Mouse (Mus musculus): ENCODE measurements around the gene Ifrd2.
"Not testable (repeated sequence)": the region's sequence is repeated elsewhere in the genome, so short reads cannot be mapped to it uniquely, and the experiment has no call there.

The Ifrd2 gene

DNA sequence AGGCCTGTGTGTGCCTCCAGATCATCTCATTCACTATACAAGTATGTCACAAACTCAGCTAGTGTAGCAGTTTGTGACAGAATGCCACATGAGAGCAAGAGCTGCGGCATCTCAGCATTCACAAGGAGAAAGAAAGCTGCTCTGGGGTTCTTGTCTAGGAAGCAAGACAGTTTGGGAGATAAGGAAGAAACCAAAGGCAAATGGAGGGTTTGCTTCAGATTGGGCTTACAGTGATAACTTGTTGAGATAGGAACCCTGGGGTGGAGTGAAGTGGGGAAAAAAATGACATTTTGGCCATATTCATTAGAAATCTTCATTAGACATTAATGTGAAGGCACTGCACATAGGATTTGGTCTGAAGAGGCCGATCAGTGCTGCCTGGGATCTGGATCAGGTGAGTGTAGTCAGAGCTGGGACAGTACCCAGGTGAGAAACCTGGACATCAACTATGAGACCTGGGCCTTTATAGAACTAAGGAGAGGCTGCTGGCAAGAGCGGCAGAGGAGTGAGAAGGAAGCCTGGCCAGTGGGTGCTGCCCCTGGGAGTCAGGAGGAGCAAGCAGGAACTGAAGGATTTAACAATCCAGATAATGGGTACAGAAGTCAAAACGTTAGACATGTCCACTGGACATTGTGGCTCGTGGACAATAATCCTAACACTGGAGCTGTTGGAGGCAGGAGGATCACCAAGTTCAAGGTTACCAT lies 34.6 kb upstream of the Ifrd2 start:
- DNase-seq (ENCODE audit: low spot score) = no peak

DNA sequence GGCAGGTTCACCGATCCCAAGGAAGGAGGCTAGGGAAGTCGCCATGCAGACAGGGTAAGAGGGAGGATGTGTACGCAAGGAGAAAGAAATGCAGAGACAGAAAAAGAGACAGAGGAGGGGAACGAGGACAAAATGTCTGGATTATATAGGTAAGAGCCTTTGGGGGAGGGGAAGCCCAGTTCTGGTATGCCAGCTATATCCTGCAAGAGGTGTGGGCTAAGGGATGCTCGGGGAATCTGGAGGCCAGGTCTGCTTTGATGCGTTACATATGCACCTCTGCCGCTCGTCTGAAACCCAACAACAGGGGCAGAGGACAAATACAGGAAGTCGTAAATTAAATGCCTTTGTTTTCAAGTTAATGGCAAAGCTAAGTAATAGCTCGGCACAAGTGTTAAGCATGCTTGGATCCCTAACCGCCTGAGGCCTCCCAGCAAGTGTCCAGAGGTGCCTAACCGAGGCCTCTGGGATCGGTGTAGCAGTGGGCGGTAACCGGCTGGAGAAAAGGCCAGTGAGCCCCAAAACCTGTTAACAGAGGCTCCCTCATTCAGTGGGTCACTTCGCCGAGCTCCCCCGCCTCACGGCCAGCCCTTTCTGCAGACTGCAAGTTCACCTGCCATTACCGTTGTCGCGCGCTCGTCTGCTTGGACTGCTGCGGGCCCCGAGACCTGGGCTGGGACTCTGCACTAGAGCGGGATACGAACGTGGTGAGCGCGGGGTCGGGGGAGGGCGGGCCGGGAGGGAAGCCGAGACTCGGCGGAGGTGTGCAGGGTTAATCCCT lies 33.7 kb upstream of the Ifrd2 start:
- DNase-seq (ENCODE audit: low spot score) = no peak

DNA sequence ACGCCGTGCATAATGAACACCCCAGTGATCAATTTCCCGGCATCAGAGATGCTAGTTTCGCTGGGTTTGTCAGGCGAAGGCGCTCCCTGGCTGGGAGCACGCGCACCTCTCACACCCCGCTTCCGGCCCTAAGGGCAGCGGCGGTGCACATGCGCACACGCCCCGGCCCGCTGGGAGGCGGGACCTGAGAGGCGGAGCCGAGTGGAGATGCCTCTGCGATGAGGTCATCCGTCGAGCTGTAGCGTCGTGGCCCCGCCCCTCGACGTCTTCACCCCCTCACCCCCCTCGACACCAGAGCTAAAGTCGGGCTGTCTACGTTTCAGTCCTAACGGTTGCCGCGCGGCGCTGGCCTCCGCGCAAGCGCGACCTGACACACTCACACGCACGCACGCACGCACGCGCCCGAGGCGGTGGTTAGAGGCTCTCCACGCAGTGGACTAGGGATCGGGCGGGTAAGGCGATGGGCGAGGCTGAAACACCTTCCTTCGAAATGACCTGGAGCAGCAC lies 33.1 kb upstream of the Ifrd2 start:
- peak; percentile 91 for DNase-seq (ENCODE audit: low spot score)

DNA sequence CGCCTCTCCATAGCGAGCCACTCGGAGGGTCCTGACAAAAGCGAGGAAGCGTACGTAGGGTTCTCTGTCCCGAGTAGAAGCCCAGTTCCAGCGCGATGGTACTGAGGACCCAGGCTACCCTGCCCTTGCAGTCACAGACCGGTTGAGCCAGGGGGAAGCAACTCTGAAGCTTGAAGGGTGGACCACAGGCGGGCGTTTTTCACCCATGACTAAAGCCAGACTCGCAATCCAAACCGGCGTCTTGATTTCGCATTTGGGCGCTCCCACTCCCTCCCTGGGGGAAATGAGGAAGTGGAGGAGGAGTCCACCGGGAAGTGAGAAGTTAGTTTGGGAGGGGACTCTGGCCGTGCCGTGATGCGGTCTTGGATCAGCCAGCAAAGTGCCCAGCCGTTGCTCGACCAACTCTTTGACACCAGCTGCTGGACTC lies 32.4 kb upstream of the Ifrd2 start:
- DNase-seq (ENCODE audit: low spot score) = no peak

DNA sequence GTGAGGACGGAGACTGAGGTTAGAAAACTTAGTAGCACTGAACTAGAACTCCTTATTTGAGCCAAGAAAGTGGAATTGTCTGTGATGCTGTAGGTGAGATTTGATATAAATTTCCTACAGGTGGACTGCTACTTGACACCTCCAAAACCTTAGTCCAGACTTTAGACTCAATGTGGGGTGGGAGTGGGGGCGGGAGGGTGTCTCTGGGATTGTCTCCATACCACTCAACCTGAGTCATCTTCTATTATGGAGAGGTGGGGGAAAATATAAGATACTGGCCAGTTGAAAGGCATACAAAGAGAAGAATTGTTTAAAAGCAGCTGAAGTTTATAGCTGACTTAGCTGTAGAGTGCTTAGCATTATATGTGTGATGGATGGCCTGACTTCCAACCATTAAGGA lies 31.7 kb upstream of the Ifrd2 start:
- no peak for DNase-seq (ENCODE audit: low spot score)

DNA sequence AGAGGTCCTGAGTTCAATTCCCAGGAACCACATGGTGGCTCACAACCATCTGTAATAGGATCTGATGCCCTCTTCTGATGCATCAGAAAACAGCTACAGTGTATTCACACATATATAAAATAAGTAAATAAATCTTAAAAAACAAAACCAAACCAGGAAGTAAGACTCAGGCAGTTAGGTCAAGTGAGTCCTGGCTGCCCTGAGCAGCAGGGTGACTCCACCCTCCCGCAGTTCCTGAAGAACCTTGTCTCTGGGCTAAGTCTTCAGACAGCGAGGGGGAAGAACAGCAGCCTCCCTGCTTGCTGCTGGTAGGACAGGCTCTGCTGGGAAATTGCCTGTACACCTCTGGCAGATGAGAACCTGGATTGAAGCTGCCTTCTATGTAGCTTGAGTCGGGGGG lies 31.1 kb upstream of the Ifrd2 start:
- DNase-seq (ENCODE audit: low spot score) = no peak

DNA sequence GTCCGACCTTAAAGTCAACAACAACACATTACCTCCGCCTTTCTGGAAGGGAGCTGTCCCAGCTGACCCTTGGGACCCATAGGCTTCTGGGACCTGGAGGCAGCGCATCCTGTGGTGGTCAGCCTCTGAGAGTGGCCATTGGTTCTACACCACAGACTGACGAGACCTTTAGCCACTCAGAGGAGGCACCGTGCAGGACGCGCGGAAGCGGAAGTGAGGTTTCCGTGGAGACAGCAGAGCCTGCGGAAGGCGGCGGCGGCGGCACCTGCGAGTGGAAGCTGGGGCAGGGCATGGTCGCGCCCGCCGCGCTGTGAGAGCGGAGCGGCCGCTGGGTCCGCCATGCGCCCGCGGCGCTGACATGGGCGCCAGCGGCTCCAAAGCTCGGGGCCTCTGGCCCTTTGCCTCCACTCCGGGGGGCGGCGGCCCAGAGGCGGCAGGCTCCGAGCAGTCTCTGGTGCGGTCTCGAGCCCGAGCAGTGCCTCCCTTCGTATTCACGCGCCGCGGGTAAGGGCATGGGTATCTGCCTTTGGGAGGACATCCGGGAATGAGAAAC lies 24.3 kb upstream of the Ifrd2 start, which contains the start of gene Tusc2:
TSS of gene Tusc2 (plus strand) at position 227 of the 553 bp plus-strand sequence.
- DNase-seq (ENCODE audit: low spot score) = peak; percentile 87

DNA sequence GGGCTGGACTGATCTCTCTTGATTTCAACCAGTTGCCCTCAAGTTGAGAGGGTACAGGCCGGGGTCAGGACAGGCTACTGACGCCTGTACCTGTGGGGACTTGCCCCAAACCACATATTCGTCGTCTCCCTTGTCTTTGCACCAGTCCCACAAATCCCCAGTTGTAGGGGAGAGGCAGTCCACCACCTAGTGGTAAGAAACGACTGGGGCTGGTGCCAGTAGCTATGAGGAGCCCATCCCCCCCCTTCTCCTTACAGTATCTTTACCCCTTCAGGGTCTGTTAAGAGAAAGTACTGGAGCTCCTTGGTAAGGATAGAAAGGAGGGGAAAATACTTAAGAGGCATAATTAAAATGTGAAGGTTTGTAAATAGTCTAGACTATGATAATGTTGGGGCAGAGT lies 21.9 kb upstream of the Ifrd2 start:
- DNase-seq (ENCODE audit: low spot score) = not testable (repeated sequence)

DNA sequence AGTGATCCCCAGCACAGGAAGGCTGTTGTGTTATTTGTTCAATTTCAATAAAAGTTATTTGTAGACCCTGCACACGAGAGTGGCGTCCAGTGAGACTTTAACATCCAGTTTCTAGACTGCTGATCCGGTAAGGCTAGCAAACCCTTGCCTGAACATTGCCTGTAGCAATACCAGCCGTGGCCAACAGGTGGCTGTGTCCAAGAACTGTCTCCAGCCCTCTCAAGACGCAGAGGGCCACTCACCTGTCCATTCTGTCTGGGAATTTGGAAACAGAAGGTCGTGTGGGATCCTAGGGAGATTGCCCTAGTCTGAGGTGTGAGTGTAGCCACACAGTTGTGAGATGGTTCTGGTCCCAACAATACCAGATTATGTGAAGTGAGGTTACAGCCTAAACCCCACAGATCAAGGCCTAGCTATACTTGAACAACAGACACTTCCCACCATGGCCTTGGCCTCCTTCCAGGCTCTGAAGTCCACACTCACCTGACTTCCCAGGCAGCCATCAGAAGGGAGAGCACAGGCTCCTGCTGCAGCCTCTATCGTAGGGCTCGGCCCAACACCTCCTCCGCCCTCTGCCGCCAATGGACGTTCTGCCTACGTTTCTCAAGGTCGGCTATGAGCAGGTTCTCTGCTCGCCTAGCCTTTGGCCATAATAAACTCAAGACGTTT lies 21.3 kb upstream of the Ifrd2 start:
- DNase-seq (ENCODE audit: low spot score) = peak; percentile 82

DNA sequence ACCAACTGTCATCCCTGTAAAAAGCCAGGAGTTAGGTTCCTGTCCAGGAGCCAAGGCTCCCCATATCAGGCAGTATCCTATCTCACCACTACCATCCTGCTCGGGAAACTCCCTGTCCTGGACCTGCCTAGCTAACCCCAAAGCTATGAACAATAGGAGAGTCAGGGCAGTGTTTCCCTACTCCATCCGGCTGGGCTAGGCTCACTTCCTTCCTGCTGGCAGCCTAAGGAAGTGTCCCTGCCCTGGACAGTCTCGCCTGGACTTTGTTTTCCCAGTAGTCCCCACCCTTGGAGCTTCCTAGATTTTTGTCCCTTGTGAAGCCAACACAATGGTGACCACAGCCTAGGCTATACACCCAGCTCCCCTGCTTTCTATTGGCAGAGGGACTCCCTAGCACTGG lies 20.6 kb upstream of the Ifrd2 start:
- no peak for DNase-seq (ENCODE audit: low spot score)

DNA sequence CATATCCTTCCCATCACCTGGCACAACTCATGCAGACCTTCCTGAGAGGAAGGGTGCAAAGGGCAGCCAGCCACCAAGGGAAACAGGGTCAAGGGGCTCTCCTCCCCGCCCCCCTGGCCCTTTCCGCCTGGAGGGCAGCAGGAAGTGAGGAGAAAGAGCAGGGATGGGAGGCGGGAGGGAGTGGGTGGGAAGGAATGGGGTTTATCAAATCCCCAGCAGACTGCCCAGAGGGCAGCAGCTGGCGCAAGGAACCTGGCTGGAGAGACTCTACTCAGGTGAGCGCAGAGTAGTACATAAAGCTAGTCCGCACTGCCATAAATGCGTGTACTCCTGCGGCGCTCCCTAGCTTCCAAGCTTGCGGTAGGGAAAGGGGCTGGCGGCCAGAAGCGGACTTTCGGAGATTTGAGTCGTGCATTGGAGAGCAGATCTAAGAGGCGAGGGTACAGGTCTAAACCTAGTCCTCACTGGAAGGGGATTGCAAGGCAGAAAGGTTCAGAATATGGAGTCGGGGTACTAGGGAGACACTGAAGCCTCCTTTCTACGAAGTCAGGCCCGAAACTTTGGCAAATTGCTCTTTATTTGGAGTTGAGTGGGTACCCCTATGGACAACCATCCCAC lies 19.6 kb upstream of the Ifrd2 start, which contains the start of gene Hyal2:
TSS of gene Hyal2 (plus strand) at position 244 of the 618 bp plus-strand sequence.
- DNase-seq (ENCODE audit: low spot score) = no peak

DNA sequence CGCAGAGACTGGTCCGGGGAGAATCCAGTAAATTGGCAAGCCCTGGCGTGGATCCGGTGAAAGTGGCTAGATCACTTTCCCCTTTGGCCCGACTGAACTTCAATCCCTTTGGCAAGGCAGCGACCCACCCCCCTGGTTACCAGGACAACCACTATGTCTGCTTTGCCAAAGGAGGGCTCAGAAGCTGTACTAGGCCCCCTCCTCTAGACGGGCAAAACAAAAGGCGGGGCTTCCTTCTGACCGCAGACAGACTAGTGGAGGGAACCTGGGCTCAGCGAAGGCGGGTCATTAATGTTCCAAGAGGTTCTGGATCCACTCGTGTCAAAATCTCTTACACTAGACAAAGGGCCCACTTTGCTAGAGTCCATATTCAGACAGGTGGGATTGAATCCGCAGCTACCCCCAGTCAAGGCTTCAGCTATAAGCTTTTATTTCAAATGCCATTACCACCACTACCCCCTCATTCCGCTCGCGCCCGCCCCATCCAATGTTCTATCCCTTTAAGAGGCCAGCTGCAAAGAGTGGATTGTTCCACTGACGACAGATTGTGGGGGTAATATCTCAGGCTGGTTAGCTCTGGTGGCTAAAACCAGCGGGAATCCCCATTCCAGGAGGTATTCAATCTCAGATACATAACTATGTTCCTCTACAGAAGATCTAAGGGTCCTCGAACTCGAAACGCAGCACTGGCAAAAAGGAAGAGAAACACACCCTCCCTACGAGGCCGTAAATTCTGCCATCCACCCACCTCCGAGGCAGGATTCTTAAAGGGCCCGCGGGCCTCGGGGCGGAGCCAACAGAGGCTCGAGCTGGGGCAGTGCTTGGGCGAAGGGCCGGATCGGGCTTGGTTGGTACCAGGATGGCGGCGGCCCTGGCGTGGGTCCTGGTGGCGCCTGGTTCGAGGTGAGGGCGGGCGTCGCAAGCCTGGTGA lies 18.8 kb upstream of the Ifrd2 start:
- DNase-seq (ENCODE audit: low spot score) = peak; percentile 79

DNA sequence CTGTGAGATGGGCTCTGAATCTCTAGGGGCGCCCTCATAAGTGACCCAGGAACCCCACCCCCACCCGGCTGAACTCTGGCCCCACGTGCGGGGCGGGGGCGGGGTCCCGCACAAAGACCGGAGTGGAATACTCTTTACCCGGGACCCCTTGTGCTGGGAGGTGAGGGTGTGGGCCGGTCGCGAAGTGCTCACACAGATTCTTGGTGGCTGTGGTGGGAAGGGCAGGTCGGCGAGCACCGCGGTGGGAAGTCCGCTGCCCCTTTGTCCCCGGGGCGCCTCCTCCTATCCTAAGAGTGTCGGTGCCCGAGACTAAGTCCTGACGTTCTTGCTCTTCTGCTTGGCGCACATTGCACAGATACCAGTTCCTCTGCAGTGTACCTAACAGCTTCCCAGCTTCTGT lies 18.2 kb upstream of the Ifrd2 start:
- no peak for DNase-seq (ENCODE audit: low spot score)

DNA sequence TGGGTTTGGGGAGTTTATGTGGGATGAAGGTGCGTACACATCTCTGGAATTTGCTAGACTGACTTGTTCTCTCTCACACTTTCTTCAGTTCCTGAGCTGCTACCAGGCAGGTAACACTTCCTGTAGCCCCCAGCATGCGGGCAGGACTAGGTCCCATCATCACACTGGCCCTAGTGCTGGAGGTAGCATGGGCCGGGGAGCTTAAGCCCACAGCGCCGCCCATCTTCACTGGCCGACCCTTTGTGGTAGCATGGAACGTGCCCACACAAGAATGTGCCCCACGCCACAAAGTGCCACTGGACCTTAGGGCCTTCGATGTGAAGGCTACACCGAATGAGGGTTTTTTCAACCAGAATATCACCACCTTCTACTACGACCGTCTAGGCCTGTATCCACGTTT lies 17.4 kb upstream of the Ifrd2 start:
- no peak for DNase-seq (ENCODE audit: low spot score)

DNA sequence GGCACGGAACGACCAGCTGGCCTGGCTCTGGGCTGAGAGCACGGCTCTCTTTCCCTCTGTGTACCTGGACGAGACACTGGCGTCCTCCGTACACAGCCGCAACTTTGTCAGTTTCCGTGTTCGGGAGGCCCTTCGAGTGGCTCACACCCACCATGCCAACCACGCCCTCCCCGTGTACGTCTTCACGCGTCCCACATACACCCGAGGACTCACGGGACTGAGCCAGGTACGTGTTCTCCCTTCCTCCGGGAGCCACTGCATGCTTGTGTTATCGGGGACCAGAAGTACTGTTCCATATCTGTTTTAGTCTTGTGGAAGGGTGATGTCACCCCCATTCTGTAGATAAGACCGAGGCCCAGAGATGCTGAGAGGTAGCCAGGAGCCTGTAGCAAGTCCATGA lies 16.6 kb upstream of the Ifrd2 start:
- DNase-seq (ENCODE audit: low spot score) = no peak

DNA sequence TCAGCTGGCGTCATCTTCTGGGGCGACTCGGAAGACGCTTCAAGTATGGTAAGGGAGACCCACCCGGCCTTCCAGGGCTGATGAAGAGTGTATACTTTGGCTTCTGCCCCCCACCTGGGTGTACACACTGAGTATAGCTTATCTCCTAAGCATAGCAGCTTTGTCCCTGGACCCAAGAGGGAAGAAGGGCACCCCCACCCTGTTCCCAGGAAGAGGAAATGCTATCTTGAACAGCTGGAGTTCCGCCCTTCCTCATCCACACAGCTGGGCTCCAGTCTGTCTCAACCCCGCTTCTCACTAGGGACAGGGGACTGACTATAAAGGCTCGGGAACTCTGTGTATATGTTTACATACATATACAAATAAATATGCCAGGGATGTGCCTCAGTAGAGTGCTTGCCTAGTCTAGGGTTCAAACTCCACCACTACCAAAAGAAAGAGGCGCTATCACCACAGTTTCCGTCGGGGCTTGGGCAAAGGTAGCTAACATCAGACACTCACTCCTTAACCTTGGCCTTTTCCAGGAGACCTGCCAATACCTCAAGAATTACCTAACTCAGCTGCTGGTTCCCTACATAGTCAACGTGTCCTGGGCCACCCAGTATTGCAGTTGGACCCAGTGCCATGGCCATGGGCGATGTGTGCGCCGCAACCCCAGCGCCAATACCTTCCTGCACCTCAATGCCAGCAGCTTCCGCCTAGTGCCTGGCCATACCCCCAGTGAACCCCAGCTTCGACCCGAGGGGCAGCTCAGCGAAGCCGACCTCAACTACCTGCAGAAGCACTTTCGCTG lies 15.7 kb upstream of the Ifrd2 start:
- no peak for DNase-seq (ENCODE audit: low spot score)

DNA sequence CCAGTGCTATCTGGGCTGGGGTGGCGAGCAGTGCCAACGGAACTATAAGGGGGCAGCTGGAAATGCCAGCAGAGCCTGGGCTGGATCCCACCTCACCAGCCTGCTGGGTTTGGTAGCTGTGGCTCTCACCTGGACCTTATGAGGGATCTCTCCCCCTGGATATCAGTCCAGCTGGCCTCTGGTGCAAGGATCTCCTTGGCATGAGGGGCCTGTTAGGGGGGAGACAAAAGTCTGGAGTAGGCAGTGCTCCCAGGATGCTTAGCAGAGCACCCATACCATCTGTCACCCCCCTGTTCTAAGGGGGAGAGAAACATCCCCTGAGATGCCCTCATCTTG lies 15.1 kb upstream of the Ifrd2 start:
- no peak for DNase-seq (ENCODE audit: low spot score)

DNA sequence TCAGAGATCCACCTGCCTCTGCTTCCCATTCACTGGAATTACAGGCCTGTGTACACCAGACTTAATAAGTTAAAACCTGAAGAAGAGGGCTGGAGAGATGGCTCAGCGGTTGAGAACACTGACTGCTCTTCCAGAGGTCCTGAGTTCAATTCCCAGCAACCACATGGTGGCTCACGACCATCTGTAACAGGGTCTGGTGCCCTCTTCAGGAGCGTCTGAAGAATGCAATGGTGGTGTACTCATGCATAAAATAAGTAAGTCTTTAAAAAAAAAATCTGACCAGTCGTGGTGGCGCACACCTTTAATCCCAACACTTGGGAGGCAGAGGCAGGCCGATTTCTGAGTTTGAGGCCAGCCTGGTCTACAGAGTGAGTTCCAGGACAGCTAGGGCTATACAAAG lies 13.7 kb upstream of the Ifrd2 start:
- DNase-seq (ENCODE audit: low spot score) = not testable (repeated sequence)

DNA sequence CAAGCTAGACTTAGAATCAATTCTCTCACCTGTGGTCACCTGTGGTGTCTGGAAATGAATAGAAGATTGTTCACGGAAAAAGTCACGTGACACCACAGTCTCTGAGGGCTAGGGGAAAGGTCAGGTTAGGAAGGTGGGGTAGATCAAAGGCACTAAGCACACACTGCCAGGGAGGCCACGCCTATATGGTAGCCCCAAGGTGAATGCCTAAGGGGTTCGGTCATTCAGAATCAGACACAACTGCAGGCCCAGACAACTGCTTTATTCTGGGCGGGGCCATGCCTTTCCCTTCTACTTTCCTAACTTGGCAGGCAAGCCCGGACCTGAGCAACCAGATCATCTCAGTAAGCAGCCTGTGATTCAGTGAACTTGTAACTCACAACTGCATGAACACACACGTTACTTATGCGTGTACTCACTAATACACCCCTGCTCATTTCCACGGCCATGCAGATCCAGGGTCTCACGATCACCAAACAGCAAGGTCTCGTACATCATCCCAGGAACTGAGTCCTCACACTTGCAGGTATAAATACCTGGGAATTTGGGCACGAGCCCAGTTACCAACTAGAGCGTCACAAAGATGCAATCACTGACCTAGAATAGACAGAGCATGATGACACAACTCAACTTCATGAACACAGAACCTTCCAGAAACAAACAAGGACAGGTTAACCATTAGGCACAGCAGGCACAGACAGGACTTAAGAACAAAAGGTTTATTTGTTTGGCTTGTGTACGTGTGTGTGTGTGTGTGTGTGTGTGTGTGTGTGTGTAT lies 11.7 kb upstream of the Ifrd2 start:
- no peak for DNase-seq (ENCODE audit: low spot score)

Data from urinary bladder, postnatal 25 days (tissue).